Mouse (Mus musculus): ENCODE measurements around the gene Notum. TPM values are rescaled to one million over a fixed set of nuclear protein-coding genes. Genes with fewer than 3 reads are reported as not detected.
A peak's percentile ranks its signal among the peaks of the same experiment; 100 is the strongest.

Notum gene
- polyA plus RNA-seq, 1 experiment from 2014 or later, result 6.2 TPM

DNA sequence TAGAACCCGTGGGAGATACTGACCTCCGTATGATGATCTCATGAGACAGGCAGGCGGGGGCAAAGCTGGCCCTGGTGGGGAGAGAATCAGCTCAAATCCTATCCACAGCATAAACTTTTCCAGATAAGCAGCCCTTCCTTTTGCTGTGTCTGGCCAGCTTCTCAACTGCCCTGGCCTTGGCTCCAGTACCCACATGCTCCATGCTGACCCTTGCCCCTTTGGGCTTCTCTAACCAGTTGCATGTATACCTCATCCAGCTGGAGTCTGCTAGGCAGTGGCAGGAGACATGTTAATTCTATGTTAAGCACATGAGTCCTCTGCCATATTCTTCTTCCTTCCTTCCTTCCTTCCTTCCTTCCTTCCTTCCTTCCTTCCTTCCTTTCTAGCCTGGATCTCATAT, 6.2 kb downstream of the Notum start:
- 43% methylated on average over 3 of the region's 3 CpGs for WGBS
- H3K9me3 ChIP-seq (replicated peaks), result no peaks in the 10 kb centered on the region
- no peak for ATAC-seq (ENCODE audit: insufficient number of reproducible peaks, low FRiP score, low TSS enrichment, low read depth)
- no peaks in the 10 kb centered on the region for H3K36me3 ChIP-seq
- H3K27ac ChIP-seq (replicated peaks), result no peak overlapping the region
- H3K4me2 ChIP-seq (replicated peaks), result no peak overlapping the region
- no peak overlapping the region for H3K4me3 ChIP-seq (replicated peaks)
- peaks cover 28% of the 10 kb centered on the region for H3K27me3 ChIP-seq
- peaks cover 10% of the 10 kb centered on the region for H3K4me1 ChIP-seq
- no peak overlapping the region for H3K9ac ChIP-seq

DNA sequence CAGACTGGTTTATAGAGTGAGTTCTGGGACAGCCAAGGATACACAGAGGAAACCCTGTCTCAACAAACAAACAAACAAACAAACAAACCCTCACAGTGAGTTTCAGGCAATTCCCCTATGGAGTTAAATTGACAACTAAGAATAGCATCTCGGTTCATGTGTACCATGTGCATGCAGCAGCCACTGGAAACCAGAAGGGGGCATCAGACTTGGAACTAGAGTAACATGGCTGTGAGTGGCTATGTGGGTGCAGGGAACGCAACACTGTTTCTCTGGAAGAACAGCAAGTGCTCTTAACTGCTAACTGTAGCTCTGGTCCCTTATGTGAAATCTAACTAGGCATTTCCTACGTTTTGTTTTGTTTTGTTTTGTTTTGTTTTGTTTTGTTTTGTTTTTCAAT, 9.1 kb downstream of the Notum start:
- no peaks in the 10 kb centered on the region for H3K9me3 ChIP-seq (replicated peaks)
- H3K36me3 ChIP-seq, result no peaks in the 10 kb centered on the region
- no peak overlapping the region for H3K4me3 ChIP-seq (replicated peaks)
- no peak overlapping the region for H3K4me2 ChIP-seq (replicated peaks)
- H3K27ac ChIP-seq (replicated peaks), result no peak overlapping the region
- 73% methylated on average over 3 of the region's 3 CpGs for WGBS
- H3K4me1 ChIP-seq, result peaks cover 9% of the 10 kb centered on the region
- no peak for ATAC-seq (ENCODE audit: insufficient number of reproducible peaks, low FRiP score, low TSS enrichment, low read depth)
- peaks cover 15% of the 10 kb centered on the region for H3K27me3 ChIP-seq
- no peak overlapping the region for H3K9ac ChIP-seq

- no peaks in the 10 kb centered on the region for H3K9me3 ChIP-seq (replicated peaks)
- H3K4me3 ChIP-seq (replicated peaks), result 0 out of 2 replicates have a peak within 1 kb of the TSS, but pooled peaks have one; percentile 0
- no peak within 1 kb of the TSS for H3K27ac ChIP-seq (replicated peaks)
- peaks cover 12% of the 10 kb centered on the region for H3K4me1 ChIP-seq
- H3K4me2 ChIP-seq (replicated peaks), result peak within 1 kb of the TSS; percentile 8
- H3K36me3 ChIP-seq, result no peaks in the 10 kb centered on the region
- peaks cover 11% of the 10 kb centered on the region for H3K27me3 ChIP-seq
- WGBS, result 4% methylated on average over 13 of the region's 13 CpGs
- ATAC-seq (ENCODE audit: insufficient number of reproducible peaks, low FRiP score, low TSS enrichment, low read depth), result no peak
- no peak within 1 kb of the TSS for H3K9ac ChIP-seq
These were observed 12.9 kb downstream of the Notum start, which contains the start of gene Myadml2 for GRCm38 (mm10) chr11:120648001-120648476. TSS of gene Myadml2 (minus strand) at chr11:120648158.

- Histone ChIP-seq H3K36me3 (no peaks in the 10 kb centered on the region), H3K4me1 (peaks cover 20% of the 10 kb centered on the region), H3K4me2 (replicated peaks) (peak overlapping the region; percentile 8; the same call in 1 of the 2 replicates), H3K27ac (replicated peaks) (no peak overlapping the region), H3K9ac (no peak overlapping the region), H3K9me3 (replicated peaks) (no peaks in the 10 kb centered on the region), H3K27me3 (peaks cover 11% of the 10 kb centered on the region), H3K4me3 (replicated peaks) (no peak overlapping the region)
- WGBS, result 75% methylated on average over 35 of the region's 35 CpGs
- no peak for ATAC-seq (ENCODE audit: insufficient number of reproducible peaks, low FRiP score, low TSS enrichment, low read depth)
These were observed 13.7 kb downstream of the Notum start for GRCm38 (mm10) chr11:120647047-120647830.

GRCm38 (mm10) chr11:120643601-120643987, 17.4 kb downstream of the Notum start, which contains the start of gene Pycr1:
TSS of gene Pycr1 (minus strand) at chr11:120643769.
- Histone ChIP-seq H3K27ac (replicated peaks) (peak within 1 kb of the TSS; percentile 74), H3K27me3 (peaks cover 11% of the 10 kb centered on the region), H3K9ac (peak within 1 kb of the TSS; percentile 63), H3K4me1 (peaks cover 29% of the 10 kb centered on the region), H3K4me2 (replicated peaks) (peak within 1 kb of the TSS; percentile 96), H3K9me3 (replicated peaks) (no peaks in the 10 kb centered on the region), H3K36me3 (no peaks in the 10 kb centered on the region), H3K4me3 (replicated peaks) (peak within 1 kb of the TSS; percentile 55)
- peak; percentile 99 for ATAC-seq (ENCODE audit: insufficient number of reproducible peaks, low FRiP score, low TSS enrichment, low read depth)
- 0% methylated on average over 15 of the region's 15 CpGs for WGBS

DNA sequence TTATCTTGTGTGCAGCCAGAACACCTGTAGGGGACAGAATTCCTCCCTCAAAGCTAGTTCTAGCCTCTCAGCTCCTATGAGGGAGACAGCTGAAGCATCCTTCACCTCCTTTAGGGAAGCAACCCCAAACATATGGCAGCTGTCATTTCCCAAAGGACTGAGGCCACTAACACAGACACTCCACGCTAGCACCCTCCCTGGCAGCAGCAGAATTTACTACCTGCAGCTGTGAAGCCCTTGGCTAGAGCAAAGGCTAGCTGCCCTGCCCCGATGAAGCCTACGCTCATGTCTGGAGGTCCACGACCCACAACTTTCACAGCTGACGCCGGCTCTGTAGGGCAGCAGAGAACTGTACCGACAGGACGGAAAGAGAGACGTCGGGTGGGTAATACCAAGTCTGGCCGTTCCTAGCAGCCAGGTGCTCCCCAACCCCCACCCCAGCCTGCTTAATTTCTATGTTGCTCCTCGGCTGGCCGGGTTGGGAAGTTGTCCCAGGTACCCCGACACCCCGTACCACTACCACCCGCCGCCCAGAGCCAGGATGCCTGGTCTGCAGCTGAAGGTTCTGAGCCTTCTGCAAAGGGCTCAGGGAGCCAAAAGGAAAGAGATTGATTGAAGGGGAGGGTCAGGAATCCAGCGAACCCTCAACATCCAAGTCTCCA, 17.9 kb downstream of the Notum start:
- peak overlapping the region; percentile 63 for H3K9ac ChIP-seq
- 2% methylated on average over 18 of the region's 18 CpGs for WGBS
- no peaks in the 10 kb centered on the region for H3K36me3 ChIP-seq
- peak overlapping the region; percentile 55 for H3K4me3 ChIP-seq (replicated peaks)
- peaks cover 26% of the 10 kb centered on the region for H3K4me1 ChIP-seq
- ATAC-seq (ENCODE audit: insufficient number of reproducible peaks, low FRiP score, low TSS enrichment, low read depth), result peak; percentile 20
- H3K27ac ChIP-seq (replicated peaks), result peak overlapping the region; percentile 74
- H3K27me3 ChIP-seq, result peaks cover 9% of the 10 kb centered on the region
- peak overlapping the region; percentile 96 for H3K4me2 ChIP-seq (replicated peaks)
- no peaks in the 10 kb centered on the region for H3K9me3 ChIP-seq (replicated peaks)

- no peaks in the 10 kb centered on the region for H3K27me3 ChIP-seq
- H3K4me1 ChIP-seq, result peaks cover 20% of the 10 kb centered on the region
- H3K9ac ChIP-seq, result no peak overlapping the region
- 77% methylated on average over 8 of the region's 8 CpGs for WGBS
- no peak overlapping the region for H3K4me3 ChIP-seq (replicated peaks)
- H3K36me3 ChIP-seq, result no peaks in the 10 kb centered on the region
- no peak overlapping the region for H3K27ac ChIP-seq (replicated peaks)
- no peak for ATAC-seq (ENCODE audit: insufficient number of reproducible peaks, low FRiP score, low TSS enrichment, low read depth)
- H3K9me3 ChIP-seq (replicated peaks), result no peaks in the 10 kb centered on the region
- 0 out of 2 replicates have a peak overlapping the region, but pooled peaks have one; percentile 96 for H3K4me2 ChIP-seq (replicated peaks)
These were observed 19.1 kb downstream of the Notum start for GRCm38 (mm10) chr11:120641869-120642268.

DNA sequence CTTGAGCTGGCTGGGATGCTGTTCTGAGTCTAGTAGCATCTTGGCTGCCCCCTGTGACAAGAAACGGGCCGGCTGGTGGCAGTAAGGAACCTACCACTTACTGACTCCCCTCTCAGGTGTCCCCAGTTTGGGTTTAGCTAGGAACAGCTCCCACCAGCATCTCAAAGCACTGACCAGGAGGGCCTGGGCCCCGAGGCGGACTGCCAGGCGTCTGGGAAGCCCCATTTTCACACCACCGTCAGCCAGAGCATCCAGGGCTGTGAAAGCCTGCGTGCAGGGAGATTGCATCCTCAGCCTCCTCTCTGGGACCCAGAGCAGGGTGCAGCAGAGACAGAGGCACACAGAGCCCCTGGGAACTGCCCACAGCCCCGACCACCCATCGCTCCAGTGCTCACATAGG, 19.7 kb downstream of the Notum start:
- WGBS, result 57% methylated on average over 9 of the region's 9 CpGs
- no peak overlapping the region for H3K9ac ChIP-seq
- H3K4me2 ChIP-seq (replicated peaks), result no peak overlapping the region

DNA sequence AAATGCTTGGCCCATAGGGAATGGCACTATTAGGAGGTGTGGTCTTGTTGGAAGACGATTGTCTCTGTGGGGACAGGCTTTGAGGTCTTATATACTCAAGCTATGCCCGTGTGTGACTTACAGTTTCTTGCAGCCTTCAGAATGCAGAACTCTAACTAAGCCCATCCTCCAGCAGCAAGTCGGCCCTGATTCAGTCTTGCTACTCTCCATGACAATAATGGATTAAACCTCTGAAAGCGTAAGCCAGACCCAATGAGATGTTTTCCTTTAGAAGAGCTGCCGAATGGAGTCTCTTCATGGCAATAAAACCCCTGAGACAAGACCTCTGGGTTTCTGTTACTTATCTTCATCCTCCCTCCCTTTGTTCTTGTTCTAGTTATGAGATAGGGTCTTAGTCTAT, 26.2 kb downstream of the Notum start:
- WGBS, result 76% methylated on average over 5 of the region's 5 CpGs
- Histone ChIP-seq H3K9ac (no peak overlapping the region), H3K36me3 (no peaks in the 10 kb centered on the region), H3K27ac (replicated peaks) (no peak overlapping the region), H3K4me3 (replicated peaks) (no peak overlapping the region), H3K4me2 (replicated peaks) (no peak overlapping the region), H3K9me3 (replicated peaks) (no peaks in the 10 kb centered on the region), H3K4me1 (peaks cover 25% of the 10 kb centered on the region), H3K27me3 (no peaks in the 10 kb centered on the region)
- no peak for ATAC-seq (ENCODE audit: insufficient number of reproducible peaks, low FRiP score, low TSS enrichment, low read depth)

More for the DNA sequence above, 19.7 kb downstream of the Notum start:
- H3K4me1 ChIP-seq, result peaks cover 20% of the 10 kb centered on the region
- no peaks in the 10 kb centered on the region for H3K9me3 ChIP-seq (replicated peaks)
- ATAC-seq (ENCODE audit: insufficient number of reproducible peaks, low FRiP score, low TSS enrichment, low read depth), result no peak
- H3K27ac ChIP-seq (replicated peaks), result no peak overlapping the region
- H3K27me3 ChIP-seq, result no peaks in the 10 kb centered on the region
- H3K4me3 ChIP-seq (replicated peaks), result no peak overlapping the region
- H3K36me3 ChIP-seq, result no peaks in the 10 kb centered on the region

- Histone ChIP-seq H3K4me3 (replicated peaks) (peak within 1 kb of the TSS; percentile 93), H3K9me3 (replicated peaks) (no peaks in the 10 kb centered on the region), H3K36me3 (peaks cover 10% of the 10 kb centered on the region), H3K27ac (replicated peaks) (peak within 1 kb of the TSS; percentile 86), H3K4me1 (peaks cover 33% of the 10 kb centered on the region), H3K4me2 (replicated peaks) (peak within 1 kb of the TSS; percentile 65), H3K27me3 (no peaks in the 10 kb centered on the region), H3K9ac (peak within 1 kb of the TSS; percentile 84)
- WGBS, result 12% methylated on average over 58 of the region's 58 CpGs
- ATAC-seq (ENCODE audit: insufficient number of reproducible peaks, low FRiP score, low TSS enrichment, low read depth), result peak; percentile 91
These were observed 27.2 kb downstream of the Notum start, which contains the start of gene Mafg for GRCm38 (mm10) chr11:120633520-120634343. TSS of gene Mafg (minus strand) at chr11:120633600.

Measured in embryonic facial prominence, embryonic 15.5 days (tissue).